Mouse (Mus musculus): Measurements from ENCODE around the gene Ssr4. TPM values are rescaled to one million over a fixed set of nuclear protein-coding genes. Genes with fewer than 3 reads are reported as not detected.
A peak's percentile ranks its signal among the peaks of the same experiment; 100 is the strongest.

Gene Ssr4
- total and polyA plus RNA-seq, 2 experiments, result 179 to 426 TPM

GRCm38 (mm10) chrX:73748977-73749376 lies 37.9 kb upstream of the Ssr4 start:
- WGBS, result 90% methylated on average over 1 of the region's 1 CpGs
- no peaks in the 10 kb centered on the region for H3K79me2 ChIP-seq (ENCODE audit: control insufficient read depth, insufficient read depth, low read length)

GRCm38 (mm10) chrX:73756334-73757140 lies 30.3 kb upstream of the Ssr4 start, which contains the start of gene Plxnb3:
Gene Plxnb3, plus strand, starts transcription at chrX:73757090.
- H3K27me3 ChIP-seq (ENCODE audit: control insufficient read depth, insufficient read depth, low read length), result no peaks in the 10 kb centered on the region; the same call in 1 of the 2 replicates
- no peak for DNase-seq (ENCODE audit: extremely low read depth, low read depth, low spot score)
- no peak within 1 kb of the TSS for H3K27ac ChIP-seq (replicated peaks; ENCODE audit: insufficient read depth, low read depth, low read length)
- WGBS, result 81% methylated on average over 5 of the region's 5 CpGs
- no peak within 1 kb of the TSS for H3K4me3 ChIP-seq (ENCODE audit: insufficient read depth, low read depth, low read length)
- H3K36me3 ChIP-seq (ENCODE audit: control insufficient read depth, insufficient read depth, low read length), result no peaks in the 10 kb centered on the region
- TF ChIP-seq POLR2A (IDR thresholded peaks at IDR 0.05; ENCODE audit: extremely low read depth, insufficient read depth, low read length) (no peak), CTCF (IDR thresholded peaks at IDR 0.05; ENCODE audit: low read depth, low read length) (no peak)
- no peaks in the 10 kb centered on the region for H3K4me1 ChIP-seq (ENCODE audit: control insufficient read depth, insufficient read depth, low read length)
- no peaks in the 10 kb centered on the region for H3K79me2 ChIP-seq (ENCODE audit: control insufficient read depth, insufficient read depth, low read length)
- H3K9ac ChIP-seq (ENCODE audit: low read depth, low read length), result no peak within 1 kb of the TSS

More at GRCm38 (mm10) chrX:73748977-73749376, 37.9 kb upstream of the Ssr4 start:
- Histone ChIP-seq H3K27ac (replicated peaks; ENCODE audit: insufficient read depth, low read depth, low read length) (no peak overlapping the region), H3K4me1 (ENCODE audit: control insufficient read depth, insufficient read depth, low read length) (no peaks in the 10 kb centered on the region), H3K4me3 (ENCODE audit: insufficient read depth, low read depth, low read length) (no peak overlapping the region), H3K36me3 (ENCODE audit: control insufficient read depth, insufficient read depth, low read length) (no peaks in the 10 kb centered on the region), H3K27me3 (ENCODE audit: control insufficient read depth, insufficient read depth, low read length) (no peaks in the 10 kb centered on the region), H3K9ac (ENCODE audit: low read depth, low read length) (no peak overlapping the region)
- TF ChIP-seq CTCF (IDR thresholded peaks at IDR 0.05; ENCODE audit: low read depth, low read length), result no peak
- TF ChIP-seq POLR2A (IDR thresholded peaks at IDR 0.05; ENCODE audit: extremely low read depth, insufficient read depth, low read length), result no peak
- no peak for DNase-seq (ENCODE audit: extremely low read depth, low read depth, low spot score)

GRCm38 (mm10) chrX:73758611-73759290 lies 28.1 kb upstream of the Ssr4 start:
- TF ChIP-seq POLR2A (IDR thresholded peaks at IDR 0.05; ENCODE audit: extremely low read depth, insufficient read depth, low read length), result no peak
- TF ChIP-seq CTCF (IDR thresholded peaks at IDR 0.05; ENCODE audit: low read depth, low read length), result no peak
- Histone ChIP-seq H3K4me3 (ENCODE audit: insufficient read depth, low read depth, low read length) (no peak overlapping the region), H3K79me2 (ENCODE audit: control insufficient read depth, insufficient read depth, low read length) (no peaks in the 10 kb centered on the region), H3K27me3 (ENCODE audit: control insufficient read depth, insufficient read depth, low read length) (no peaks in the 10 kb centered on the region; the same call in 1 of the 2 replicates), H3K36me3 (ENCODE audit: control insufficient read depth, insufficient read depth, low read length) (no peaks in the 10 kb centered on the region), H3K9ac (ENCODE audit: low read depth, low read length) (no peak overlapping the region), H3K4me1 (ENCODE audit: control insufficient read depth, insufficient read depth, low read length) (no peaks in the 10 kb centered on the region), H3K27ac (replicated peaks; ENCODE audit: insufficient read depth, low read depth, low read length) (no peak overlapping the region)
- 86% methylated on average over 13 of the region's 13 CpGs for WGBS
- DNase-seq (ENCODE audit: extremely low read depth, low read depth, low spot score), result no peak

- WGBS, result 54% methylated on average over 1 of the region's 1 CpGs
- Histone ChIP-seq H3K27ac (replicated peaks; ENCODE audit: insufficient read depth, low read depth, low read length) (no peak overlapping the region; the same call in 1 of the 2 replicates), H3K9ac (ENCODE audit: low read depth, low read length) (no peak overlapping the region), H3K4me1 (ENCODE audit: control insufficient read depth, insufficient read depth, low read length) (no peaks in the 10 kb centered on the region; the same call in 1 of the 2 replicates), H3K36me3 (ENCODE audit: control insufficient read depth, insufficient read depth, low read length) (no peaks in the 10 kb centered on the region), H3K27me3 (ENCODE audit: control insufficient read depth, insufficient read depth, low read length) (no peaks in the 10 kb centered on the region), H3K4me3 (ENCODE audit: insufficient read depth, low read depth, low read length) (no peak overlapping the region), H3K79me2 (ENCODE audit: control insufficient read depth, insufficient read depth, low read length) (no peaks in the 10 kb centered on the region)
- DNase-seq (ENCODE audit: extremely low read depth, low read depth, low spot score), result peak; percentile 45
- TF ChIP-seq POLR2A (IDR thresholded peaks at IDR 0.05; ENCODE audit: extremely low read depth, insufficient read depth, low read length) (no peak), CTCF (IDR thresholded peaks at IDR 0.05; ENCODE audit: low read depth, low read length) (no peak)
These were observed 21.5 kb upstream of the Ssr4 start for GRCm38 (mm10) chrX:73765311-73765710.

- 81% methylated on average over 9 of the region's 9 CpGs for WGBS
These were observed 19.6 kb upstream of the Ssr4 start for GRCm38 (mm10) chrX:73767267-73767666.

More at GRCm38 (mm10) chrX:73767267-73767666, 19.6 kb upstream of the Ssr4 start:
- Histone ChIP-seq H3K27ac (replicated peaks; ENCODE audit: insufficient read depth, low read depth, low read length) (no peak overlapping the region), H3K4me1 (ENCODE audit: control insufficient read depth, insufficient read depth, low read length) (no peaks in the 10 kb centered on the region; the same call in 1 of the 2 replicates), H3K9ac (ENCODE audit: low read depth, low read length) (no peak overlapping the region), H3K36me3 (ENCODE audit: control insufficient read depth, insufficient read depth, low read length) (no peaks in the 10 kb centered on the region), H3K27me3 (ENCODE audit: control insufficient read depth, insufficient read depth, low read length) (no peaks in the 10 kb centered on the region), H3K4me3 (ENCODE audit: insufficient read depth, low read depth, low read length) (no peak overlapping the region), H3K79me2 (ENCODE audit: control insufficient read depth, insufficient read depth, low read length) (no peaks in the 10 kb centered on the region)
- TF ChIP-seq CTCF (IDR thresholded peaks at IDR 0.05; ENCODE audit: low read depth, low read length) (peak; percentile 31; the same call in 1 of the 2 replicates), POLR2A (IDR thresholded peaks at IDR 0.05; ENCODE audit: extremely low read depth, insufficient read depth, low read length) (no peak)
- DNase-seq (ENCODE audit: extremely low read depth, low read depth, low spot score), result no peak
